Mouse (Mus musculus): ENCODE measurements around the gene Serp1. TPM values are rescaled to one million over a fixed set of nuclear protein-coding genes. Genes with fewer than 3 reads are reported as not detected.

Serp1 gene
- polyA plus RNA-seq, 1 experiment, result 306 TPM

- Histone ChIP-seq H3K4me3 (ENCODE audit: insufficient read depth, low read length) (no peak overlapping the region), H3K4me1 (ENCODE audit: control insufficient read depth, insufficient read depth, low read length) (peaks cover 29% of the 10 kb centered on the region), H3K27ac (ENCODE audit: insufficient read depth, low read depth, low read length) (no peak overlapping the region)
- TF ChIP-seq POLR2A (IDR thresholded peaks at IDR 0.05; ENCODE audit: borderline replicate concordance, low read depth, low read length), result no peak
- TF ChIP-seq CTCF (IDR thresholded peaks at IDR 0.05; ENCODE audit: low read depth, low read length), result no peak
These were observed 13.0 kb downstream of the Serp1 start for GRCm38 (mm10) chr3:58512740-58513139.

DNA sequence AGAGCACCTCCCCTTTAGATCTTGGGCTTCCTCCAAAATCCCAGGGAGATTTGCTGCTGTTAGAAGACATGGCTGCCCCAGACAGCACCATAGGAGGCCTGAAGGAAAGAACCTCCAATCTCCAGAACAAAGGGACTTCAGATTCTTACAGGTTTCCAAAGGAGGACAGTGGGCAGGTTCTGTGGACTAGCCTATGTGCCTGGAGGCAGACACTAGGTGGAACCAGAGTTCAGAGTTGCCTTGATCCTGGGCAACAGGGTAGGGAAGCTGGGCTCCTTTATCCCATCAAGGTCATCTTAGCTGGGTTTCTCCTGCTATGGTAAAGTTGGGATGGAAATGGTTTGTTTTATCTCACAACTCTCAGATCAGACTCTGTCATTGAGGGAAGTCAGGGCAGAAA is 14.1 kb downstream of the Serp1 start:
- H3K27ac ChIP-seq (ENCODE audit: insufficient read depth, low read depth, low read length), result peak overlapping the region; percentile 25; the same call in 1 of the 2 replicates
- H3K4me3 ChIP-seq (ENCODE audit: insufficient read depth, low read length), result no peak overlapping the region
- TF ChIP-seq POLR2A (IDR thresholded peaks at IDR 0.05; ENCODE audit: borderline replicate concordance, low read depth, low read length) (no peak), CTCF (IDR thresholded peaks at IDR 0.05; ENCODE audit: low read depth, low read length) (peak; percentile 42; the same call in 1 of the 2 replicates)
- peaks cover 26% of the 10 kb centered on the region for H3K4me1 ChIP-seq (ENCODE audit: control insufficient read depth, insufficient read depth, low read length)

- Histone ChIP-seq H3K4me1 (ENCODE audit: control insufficient read depth, insufficient read depth, low read length) (peaks cover 25% of the 10 kb centered on the region), H3K27ac (ENCODE audit: insufficient read depth, low read depth, low read length) (peak overlapping the region; percentile 91), H3K4me3 (ENCODE audit: insufficient read depth, low read length) (no peak overlapping the region)
- TF ChIP-seq POLR2A (IDR thresholded peaks at IDR 0.05; ENCODE audit: borderline replicate concordance, low read depth, low read length), result no peak
- no peak for TF ChIP-seq CTCF (IDR thresholded peaks at IDR 0.05; ENCODE audit: low read depth, low read length)
These were observed 17.5 kb downstream of the Serp1 start for GRCm38 (mm10) chr3:58508020-58508750.

DNA sequence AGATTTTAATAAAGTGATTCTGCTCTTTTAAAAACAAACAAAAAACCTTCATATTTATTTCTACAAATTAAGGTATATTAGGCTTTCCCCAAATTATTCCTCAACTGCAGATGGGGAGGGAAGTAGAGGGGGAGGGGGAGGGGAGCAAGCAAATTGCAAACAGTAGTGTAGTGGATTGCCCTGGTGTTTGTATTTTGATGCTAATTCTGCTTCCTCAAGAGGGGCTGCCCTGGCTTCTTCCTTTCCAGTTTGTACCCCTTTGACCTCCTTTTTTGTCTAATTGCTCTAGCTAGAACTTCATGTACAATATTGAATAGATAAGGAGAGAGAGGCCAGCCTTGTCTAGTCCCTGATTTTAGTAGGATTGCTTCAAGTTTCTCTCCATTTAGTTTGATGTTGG is 21.0 kb downstream of the Serp1 start:
- no peak for TF ChIP-seq CTCF (IDR thresholded peaks at IDR 0.05; ENCODE audit: low read depth, low read length)
- TF ChIP-seq POLR2A (IDR thresholded peaks at IDR 0.05; ENCODE audit: borderline replicate concordance, low read depth, low read length), result no peak
- Histone ChIP-seq H3K4me1 (ENCODE audit: control insufficient read depth, insufficient read depth, low read length) (peaks cover 35% of the 10 kb centered on the region), H3K4me3 (ENCODE audit: insufficient read depth, low read length) (no peak overlapping the region), H3K27ac (ENCODE audit: insufficient read depth, low read depth, low read length) (no peak overlapping the region)

- H3K4me3 ChIP-seq (ENCODE audit: insufficient read depth, low read length), result no peak overlapping the region
- H3K27ac ChIP-seq (ENCODE audit: insufficient read depth, low read depth, low read length), result 0 out of 2 replicates have a peak overlapping the region, but pooled peaks have one; percentile 6
- TF ChIP-seq CTCF (IDR thresholded peaks at IDR 0.05; ENCODE audit: low read depth, low read length), result no peak
- no peak for TF ChIP-seq POLR2A (IDR thresholded peaks at IDR 0.05; ENCODE audit: borderline replicate concordance, low read depth, low read length)
- H3K4me1 ChIP-seq (ENCODE audit: control insufficient read depth, insufficient read depth, low read length), result peaks cover 32% of the 10 kb centered on the region
These were observed 21.9 kb downstream of the Serp1 start for GRCm38 (mm10) chr3:58503720-58504333.

DNA sequence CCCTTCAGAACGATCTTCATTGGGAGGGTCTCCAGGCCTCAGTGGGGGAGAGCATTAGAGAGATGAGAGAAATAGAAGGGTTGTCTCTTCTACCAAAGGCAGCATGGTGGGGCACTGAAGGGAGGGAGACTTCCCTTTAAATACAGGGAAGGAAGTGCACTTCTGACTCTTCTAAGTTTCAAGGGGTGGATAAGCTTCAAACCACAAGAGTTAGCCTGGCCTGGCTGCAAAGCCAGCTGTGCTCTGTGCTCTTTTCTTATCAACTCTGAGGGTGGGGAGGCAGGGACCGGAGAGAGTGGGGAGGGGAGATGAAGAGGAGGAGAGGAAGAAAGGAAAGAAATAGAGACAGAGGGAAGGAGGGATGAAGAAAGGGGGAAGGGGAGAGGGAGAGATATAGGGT is 23.7 kb downstream of the Serp1 start:
- H3K27ac ChIP-seq (ENCODE audit: insufficient read depth, low read depth, low read length), result peak overlapping the region; percentile 84
- H3K4me3 ChIP-seq (ENCODE audit: insufficient read depth, low read length), result no peak overlapping the region
- no peak for TF ChIP-seq CTCF (IDR thresholded peaks at IDR 0.05; ENCODE audit: low read depth, low read length)
- TF ChIP-seq POLR2A (IDR thresholded peaks at IDR 0.05; ENCODE audit: borderline replicate concordance, low read depth, low read length), result no peak

GRCm38 (mm10) chr3:58493621-58494020 is 32.1 kb downstream of the Serp1 start:
- H3K4me3 ChIP-seq (ENCODE audit: insufficient read depth, low read length), result no peak overlapping the region
- TF ChIP-seq POLR2A (IDR thresholded peaks at IDR 0.05; ENCODE audit: borderline replicate concordance, low read depth, low read length), result no peak
- no peaks in the 10 kb centered on the region for H3K4me1 ChIP-seq (ENCODE audit: control insufficient read depth, insufficient read depth, low read length)
- H3K27ac ChIP-seq (ENCODE audit: insufficient read depth, low read depth, low read length), result no peak overlapping the region

More for the DNA sequence above, 23.7 kb downstream of the Serp1 start:
- peaks cover 26% of the 10 kb centered on the region for H3K4me1 ChIP-seq (ENCODE audit: control insufficient read depth, insufficient read depth, low read length)

DNA sequence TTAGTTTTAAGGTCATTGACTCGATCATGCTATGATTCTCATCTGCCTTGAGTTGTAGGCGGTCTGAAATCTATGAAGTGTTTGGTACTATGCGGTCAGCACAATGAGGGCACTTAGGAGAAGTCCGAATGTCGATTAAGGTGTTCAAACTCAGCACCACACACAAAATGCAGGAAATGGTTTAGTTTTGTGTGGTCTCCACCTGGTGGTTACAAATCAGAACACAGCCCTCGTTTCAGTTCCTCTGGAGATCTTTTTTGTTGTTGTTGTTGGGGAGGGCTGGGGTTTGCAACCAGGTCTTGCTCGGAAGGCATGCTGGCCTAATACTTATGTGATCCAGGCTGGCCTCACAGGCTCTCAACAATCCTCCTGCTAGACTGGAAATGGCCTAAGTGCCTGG is 34.9 kb downstream of the Serp1 start:
- Histone ChIP-seq H3K27ac (ENCODE audit: insufficient read depth, low read depth, low read length) (no peak overlapping the region), H3K4me1 (ENCODE audit: control insufficient read depth, insufficient read depth, low read length) (0 out of 2 replicates have a peak, but pooled peaks cover 2% of the 10 kb centered on the region), H3K4me3 (ENCODE audit: insufficient read depth, low read length) (no peak overlapping the region)
- TF ChIP-seq POLR2A (IDR thresholded peaks at IDR 0.05; ENCODE audit: borderline replicate concordance, low read depth, low read length) (no peak), CTCF (IDR thresholded peaks at IDR 0.05; ENCODE audit: low read depth, low read length) (no peak)

GRCm38 (mm10) chr3:58487999-58488775 is 37.5 kb downstream of the Serp1 start:
- TF ChIP-seq POLR2A (IDR thresholded peaks at IDR 0.05; ENCODE audit: borderline replicate concordance, low read depth, low read length) (no peak), CTCF (IDR thresholded peaks at IDR 0.05; ENCODE audit: low read depth, low read length) (no peak; the same call in 1 of the 2 replicates)
- Histone ChIP-seq H3K4me1 (ENCODE audit: control insufficient read depth, insufficient read depth, low read length) (0 out of 2 replicates have a peak, but pooled peaks cover 2% of the 10 kb centered on the region), H3K4me3 (ENCODE audit: insufficient read depth, low read length) (peak overlapping the region; percentile 30), H3K27ac (ENCODE audit: insufficient read depth, low read depth, low read length) (no peak overlapping the region)
